Mouse (Mus musculus) spleen, adult 2 months (tissue): ENCODE data around the gene Reep6. TPM values are rescaled to one million over a fixed set of nuclear protein-coding genes. Genes with fewer than 3 reads are reported as not detected.
A peak's percentile ranks its signal among the peaks of the same experiment; 100 is the strongest.

Experiments used
- DNase-seq, 2 experiments: peaks; one replicate each; pipeline versions ENCODE4 v3.0.0 to v3.0.0-alpha.2; 2012 to 2021; ENCODE audit warnings: low spot score in 2 of 2, low read depth in 1 of 2
- H3K27ac ChIP-seq: fragments of 200-500 bp; 2 replicates; pipeline ENCODE4 v1.5.1; 2012; ENCODE audit warnings: low read length, inconsistent platforms; ENCODE audit not compliant: insufficient read depth
- H3K27me3 ChIP-seq: fragments of 200-500 bp; 2 replicates; pipeline ENCODE4 v1.6.1; 2012; ENCODE audit warnings: mild to moderate bottlenecking, moderate library complexity, low read length, inconsistent platforms; ENCODE audit not compliant: control insufficient read depth, insufficient read depth
- H3K36me3 ChIP-seq: fragments of 200-500 bp; 2 replicates; pipeline ENCODE4 v1.6.1; 2012; ENCODE audit warnings: mild to moderate bottlenecking, low read length, inconsistent platforms; ENCODE audit not compliant: control insufficient read depth, insufficient read depth
- H3K4me1 ChIP-seq: fragments of 200-500 bp; 2 replicates; pipeline ENCODE4 v1.6.1; 2011; ENCODE audit warnings: inconsistent platforms; ENCODE audit not compliant: control insufficient read depth, insufficient read depth, insufficient read length
- H3K4me3 ChIP-seq: fragments of 200-500 bp; 2 replicates; pipeline ENCODE4 v1.5.1; 2011; ENCODE audit warnings: mild to moderate bottlenecking, inconsistent platforms; ENCODE audit not compliant: insufficient read depth, insufficient read length; ENCODE audit errors: extremely low read depth
- CTCF ChIP-seq: fragments of 200-500 bp; IDR thresholded peaks from 2 replicates; pipeline ENCODE4 v1.5.1; 2011; ENCODE audit warnings: mild to moderate bottlenecking, inconsistent platforms; ENCODE audit not compliant: insufficient read depth, insufficient read length, insufficient replicate concordance; ENCODE audit errors: extremely low read depth
- POLR2A ChIP-seq: fragments of 200-500 bp; IDR thresholded peaks from 2 replicates; pipeline ENCODE4 v1.6.1; 2011; ENCODE audit warnings: low read depth, low read length, inconsistent platforms
- WGBS: fragments of 180-500 bp; shearing (Covaris S2); methylation state at CpG from one replicate; pipeline ENCODE4 v1.1.7; 2018; 5-methylcytosine and 5-hydroxymethylcytosine counted together
- polyA plus RNA-seq: library from polyadenylated mRNA; depleted of rRNA; stranded (reverse); fragments of >200 nt; gene quantifications from 2 replicates; pipeline ENCODE4 v1.2.3, GENCODE M21; 2012

Gene Reep6
- polyA plus RNA-seq, 1 experiment = 2.1 TPM

- no peak for TF ChIP-seq CTCF
- no peak for TF ChIP-seq POLR2A
- DNase-seq = no peak
- H3K27ac ChIP-seq = no peak overlapping the region
- no peak overlapping the region for H3K4me3 ChIP-seq
- H3K36me3 ChIP-seq = no peaks in the 10 kb centered on the region
- H3K27me3 ChIP-seq = peaks cover 10% of the 10 kb centered on the region
- H3K4me1 ChIP-seq = no peaks in the 10 kb centered on the region
- 84% methylated on average over 10 of the region's 10 CpGs for WGBS
These were observed 28.3 kb upstream of the Reep6 start for GRCm38 (mm10) chr10:80301256-80302081.

DNA sequence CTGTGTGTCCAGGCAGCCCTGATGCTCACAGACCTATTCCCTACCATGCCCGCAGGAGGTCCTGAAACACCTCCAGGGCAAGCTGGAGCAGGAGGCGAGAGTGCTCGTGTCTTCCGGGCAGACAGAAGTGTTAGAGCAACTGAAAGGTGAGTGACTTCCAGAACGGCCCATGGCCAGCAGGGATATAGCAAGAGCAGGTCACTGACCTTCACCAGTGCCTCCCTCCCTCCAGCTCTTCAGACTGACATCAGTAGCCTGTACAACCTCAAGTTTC is 27.7 kb upstream of the Reep6 start:
- Histone ChIP-seq H3K27me3 (peaks cover 10% of the 10 kb centered on the region), H3K27ac (no peak overlapping the region), H3K4me1 (no peaks in the 10 kb centered on the region), H3K4me3 (no peak overlapping the region), H3K36me3 (no peaks in the 10 kb centered on the region)
- DNase-seq = no peak
- TF ChIP-seq POLR2A (no peak), CTCF (no peak)
- 74% methylated on average over 5 of the region's 5 CpGs for WGBS

- H3K4me1 ChIP-seq = no peaks in the 10 kb centered on the region
- H3K36me3 ChIP-seq = no peaks in the 10 kb centered on the region
- 56% methylated on average over 9 of the region's 9 CpGs for WGBS
- H3K27me3 ChIP-seq = peaks cover 10% of the 10 kb centered on the region
- H3K27ac ChIP-seq = no peak overlapping the region
- no peak overlapping the region for H3K4me3 ChIP-seq
- DNase-seq = no peak
- no peak for TF ChIP-seq CTCF
- TF ChIP-seq POLR2A = no peak
These were observed 27.3 kb upstream of the Reep6 start for GRCm38 (mm10) chr10:80302471-80302881.

- Histone ChIP-seq H3K27me3 (peaks cover 7% of the 10 kb centered on the region; the same call in 1 of the 2 replicates), H3K4me3 (peak overlapping the region; percentile 46; the same call in 1 of the 2 replicates)
These were observed 25.3 kb upstream of the Reep6 start for GRCm38 (mm10) chr10:80304458-80304857.

DNA sequence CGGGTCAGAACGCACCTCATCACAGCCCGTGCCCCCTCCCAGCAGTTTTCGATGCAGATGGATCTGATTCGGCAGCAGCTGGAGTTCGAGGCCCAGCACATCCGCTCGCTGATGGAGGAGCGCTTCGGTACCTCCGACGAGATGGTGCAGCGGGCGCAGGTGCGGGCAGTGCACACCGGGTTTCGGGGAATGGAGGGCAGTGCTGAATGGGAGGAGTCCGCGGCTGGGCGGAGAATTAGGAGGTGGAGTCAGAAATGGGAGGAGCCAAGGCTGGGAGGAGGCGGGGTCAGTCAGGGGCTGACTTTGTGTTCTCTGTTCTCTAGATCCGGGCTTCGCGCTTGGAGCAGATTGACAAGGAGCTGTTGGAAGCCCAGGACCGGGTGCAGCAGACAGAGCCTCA is 24.9 kb upstream of the Reep6 start:
- Histone ChIP-seq H3K4me1 (no peaks in the 10 kb centered on the region), H3K27me3 (peaks cover 4% of the 10 kb centered on the region; the same call in 1 of the 2 replicates), H3K4me3 (peak overlapping the region; percentile 46; the same call in 1 of the 2 replicates), H3K27ac (no peak overlapping the region), H3K36me3 (no peaks in the 10 kb centered on the region)
- WGBS = 6% methylated on average over 25 of the region's 25 CpGs
- no peak for TF ChIP-seq POLR2A
- TF ChIP-seq CTCF = no peak
- peak in 1 of 2 experiments; percentile 51 for DNase-seq

More at GRCm38 (mm10) chr10:80304458-80304857, 25.3 kb upstream of the Reep6 start:
- no peak overlapping the region for H3K27ac ChIP-seq
- WGBS = 10% methylated on average over 12 of the region's 12 CpGs
- H3K4me1 ChIP-seq = no peaks in the 10 kb centered on the region
- no peak for DNase-seq
- H3K36me3 ChIP-seq = no peaks in the 10 kb centered on the region
- no peak for TF ChIP-seq POLR2A
- TF ChIP-seq CTCF = no peak

DNA sequence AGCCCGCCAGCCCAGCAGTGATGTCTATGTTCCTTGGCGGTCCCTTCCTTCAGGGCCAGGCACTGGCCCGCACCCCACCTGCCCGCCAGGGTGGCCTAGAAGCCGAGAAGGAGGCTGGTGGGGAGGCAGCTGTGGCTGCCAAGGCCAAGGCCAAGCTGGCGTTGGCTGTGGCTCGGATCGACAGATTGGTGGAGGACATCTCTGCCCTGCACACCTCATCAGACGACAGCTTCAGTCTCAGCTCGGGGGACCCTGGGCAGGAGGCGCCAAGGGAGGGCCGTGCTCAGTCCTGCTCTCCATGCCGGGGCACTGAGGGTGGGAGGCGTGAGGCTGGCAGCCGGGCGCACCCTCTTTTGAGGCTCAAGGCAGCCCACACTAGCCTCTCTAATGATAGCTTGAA is 18.2 kb upstream of the Reep6 start:
- Histone ChIP-seq H3K36me3 (no peaks in the 10 kb centered on the region), H3K4me1 (peaks cover 17% of the 10 kb centered on the region), H3K27me3 (no peaks in the 10 kb centered on the region; the same call in 1 of the 2 replicates), H3K27ac (no peak overlapping the region), H3K4me3 (no peak overlapping the region)
- TF ChIP-seq POLR2A = no peak
- DNase-seq = no peak
- WGBS = 89% methylated on average over 16 of the region's 16 CpGs
